Mouse (Mus musculus): Measurements from ENCODE around the gene Prkrip1. TPM values are rescaled to one million over a fixed set of nuclear protein-coding genes. Genes with fewer than 3 reads are reported as not detected.

Gene Prkrip1
- polyA plus RNA-seq (2016; fragmentation: Nextera tagmentation; extraction: Ambion mirVana): 66.0 and 75.4 TPM in 2 replicates

DNA sequence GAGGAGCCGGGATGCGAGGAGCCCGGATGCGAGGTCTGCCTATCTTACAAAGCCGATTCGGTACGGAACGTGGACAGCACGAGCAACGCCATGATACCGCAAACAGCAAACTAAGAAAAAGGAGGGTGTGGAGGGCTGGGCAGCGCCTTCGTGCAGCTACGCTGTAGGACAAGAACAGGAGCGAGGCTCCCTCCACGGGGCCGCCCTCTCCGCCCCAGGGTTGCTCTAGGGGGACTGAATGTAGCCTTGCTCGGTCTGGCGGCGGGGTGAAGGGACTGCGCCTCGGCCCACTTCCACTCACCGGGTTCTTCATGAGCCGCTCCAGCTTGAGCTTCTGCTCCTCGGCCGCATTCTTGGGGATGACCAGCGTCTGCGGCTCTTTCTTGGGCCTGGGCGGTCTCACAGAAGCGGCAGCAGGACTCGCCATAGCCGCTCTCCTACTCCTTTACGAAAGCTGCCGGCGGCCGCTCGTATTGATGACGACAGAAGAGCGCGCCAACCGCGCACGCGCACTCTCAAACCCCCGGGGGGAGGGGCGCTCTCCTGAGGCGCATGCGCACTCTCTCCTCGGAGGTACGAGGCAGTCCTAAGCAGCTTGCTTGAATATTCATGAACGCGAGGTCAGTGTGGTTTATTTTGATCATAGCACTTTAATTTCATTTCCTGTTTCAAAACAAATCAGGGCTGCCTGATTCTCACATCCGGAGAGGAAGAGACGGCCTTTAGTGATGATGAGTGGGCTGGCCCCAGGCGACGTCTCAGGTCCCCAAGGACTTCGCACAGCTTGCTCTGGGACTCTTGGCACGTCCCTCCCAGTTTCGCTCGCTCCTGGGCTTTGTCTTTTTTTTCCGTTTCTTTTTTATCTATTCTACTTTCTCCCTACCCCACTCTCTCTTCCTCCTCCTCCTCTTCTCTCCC, at the start of gene Prkrip1:
Gene Prkrip1 (minus strand): TSS at position 490 of the 918 bp plus-strand sequence.
- under 1% methylated on average over 62 of the region's 62 CpGs for WGBS

DNA sequence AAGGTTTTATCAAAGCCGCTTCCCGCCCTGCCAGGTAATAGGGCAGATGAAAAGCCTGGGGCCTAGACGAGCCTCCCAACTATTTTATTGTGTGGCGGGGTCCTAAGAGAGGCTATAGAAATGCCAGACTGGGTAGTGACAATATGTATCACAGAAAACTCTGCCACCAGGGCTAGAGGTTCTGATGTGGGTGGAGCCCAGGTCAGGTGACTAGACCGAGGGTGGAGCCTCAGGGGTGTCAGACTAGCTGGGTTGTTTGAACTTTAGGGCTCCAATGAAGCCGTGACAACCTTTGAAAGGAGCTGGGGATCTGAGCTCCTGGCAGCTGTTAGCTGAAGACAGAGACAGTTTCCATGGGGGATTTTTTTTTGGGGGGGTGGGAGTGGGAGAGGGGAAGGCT, 49.7 kb upstream of the Prkrip1 start:
- 60% methylated on average over 6 of the region's 6 CpGs for WGBS
- DNase-seq (ENCODE audit: low spot score): no peak
- H3K9me3 ChIP-seq (replicated peaks): no peaks in the 10 kb centered on the region

More for the DNA sequence above, at the start of gene Prkrip1:
- peaks cover 42% of the 10 kb centered on the region for H3K36me3 ChIP-seq
- peak within 1 kb of the TSS; percentile 94 for H3K4me3 ChIP-seq
- H3K27ac ChIP-seq: peak within 1 kb of the TSS; percentile 91
- H3K9me3 ChIP-seq (replicated peaks): no peaks in the 10 kb centered on the region
- peaks cover 20% of the 10 kb centered on the region for H3K4me1 ChIP-seq
- no peaks in the 10 kb centered on the region for H3K27me3 ChIP-seq (ENCODE audit: low read depth, poor library complexity, severe bottlenecking)
- DNase-seq (ENCODE audit: low spot score): peak; percentile 99

DNA sequence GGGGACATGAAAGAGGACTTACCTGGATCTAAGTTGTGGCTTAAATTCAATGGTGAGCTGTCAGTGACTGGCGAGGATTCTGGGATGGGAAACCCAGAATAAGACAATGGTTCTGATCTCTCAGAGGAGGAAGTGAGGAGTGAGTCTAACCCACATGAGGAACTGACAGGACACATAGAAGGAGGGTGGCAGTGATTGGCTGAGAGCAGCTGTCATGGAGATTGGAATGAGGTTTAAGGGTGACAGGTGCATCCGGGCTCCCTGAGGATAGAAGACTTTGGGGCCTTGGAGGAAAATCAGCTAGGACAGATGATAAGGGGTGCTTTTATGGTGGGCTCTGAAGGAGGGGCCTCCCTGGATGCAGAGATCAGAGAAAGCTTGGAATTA, 47.7 kb upstream of the Prkrip1 start, which contains the start of gene Sh2b2:
Gene Sh2b2 (minus strand): TSS at position 105 of the 387 bp plus-strand sequence.
- H3K4me1 ChIP-seq: peaks cover 43% of the 10 kb centered on the region
- WGBS: 88% methylated on average over 2 of the region's 2 CpGs
- no peaks in the 10 kb centered on the region for H3K9me3 ChIP-seq (replicated peaks)
- H3K4me3 ChIP-seq: peak within 1 kb of the TSS; percentile 72
- no peak for DNase-seq (ENCODE audit: low spot score)
- peaks cover 8% of the 10 kb centered on the region for H3K36me3 ChIP-seq
- no peaks in the 10 kb centered on the region for H3K27me3 ChIP-seq (ENCODE audit: low read depth, poor library complexity, severe bottlenecking)
- H3K27ac ChIP-seq: peak within 1 kb of the TSS; percentile 88

More for the DNA sequence above, 49.7 kb upstream of the Prkrip1 start:
- Histone ChIP-seq H3K36me3 (peaks cover 10% of the 10 kb centered on the region), H3K27ac (0 out of 2 replicates have a peak overlapping the region, but pooled peaks have one; percentile 30), H3K4me3 (no peak overlapping the region), H3K27me3 (ENCODE audit: low read depth, poor library complexity, severe bottlenecking) (no peaks in the 10 kb centered on the region), H3K4me1 (peaks cover 35% of the 10 kb centered on the region)

DNA sequence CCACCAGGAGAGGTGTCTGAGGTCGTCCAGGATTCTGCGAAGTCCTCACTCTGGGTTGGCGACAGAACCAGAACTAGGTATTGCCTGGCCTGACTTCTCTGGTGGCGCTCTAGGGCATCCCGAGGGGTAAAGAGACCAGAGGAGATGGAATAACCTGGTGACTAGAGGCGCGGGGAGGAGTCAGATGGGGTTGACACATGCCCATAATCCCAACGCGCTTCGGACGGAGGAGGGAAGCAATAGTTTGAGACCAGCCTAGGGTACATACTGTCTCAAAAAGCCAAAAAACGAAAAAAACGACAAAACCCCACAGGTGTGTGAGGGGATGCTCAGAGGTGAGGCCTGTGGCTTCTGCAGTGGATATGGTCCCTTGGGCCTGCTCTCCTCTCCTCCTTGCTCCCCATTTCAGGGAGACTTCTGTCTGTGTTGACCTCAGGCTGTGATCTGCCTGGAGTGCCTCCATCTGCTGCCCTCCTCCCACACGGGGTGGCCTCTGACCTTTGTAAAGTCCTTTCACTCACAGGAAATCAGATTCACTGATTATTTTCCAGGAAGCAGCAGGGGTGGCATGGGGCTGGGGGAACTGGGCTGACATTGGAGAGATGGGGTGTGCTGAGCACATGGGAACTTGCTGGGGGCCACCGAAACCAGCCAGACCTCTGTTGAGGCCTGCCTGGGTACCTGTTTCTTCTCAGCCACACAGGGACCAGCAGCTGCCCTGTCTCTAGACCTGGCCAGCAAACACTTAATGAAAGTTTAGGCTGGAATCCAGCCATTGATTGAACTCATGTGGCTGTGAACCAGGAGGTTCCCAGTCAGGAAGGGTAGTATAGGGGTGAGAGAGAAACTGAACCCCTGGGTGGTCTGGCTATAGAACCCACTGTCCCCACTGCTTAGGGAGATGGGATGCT, 47.0 kb upstream of the Prkrip1 start:
- H3K4me1 ChIP-seq: peaks cover 44% of the 10 kb centered on the region

DNA sequence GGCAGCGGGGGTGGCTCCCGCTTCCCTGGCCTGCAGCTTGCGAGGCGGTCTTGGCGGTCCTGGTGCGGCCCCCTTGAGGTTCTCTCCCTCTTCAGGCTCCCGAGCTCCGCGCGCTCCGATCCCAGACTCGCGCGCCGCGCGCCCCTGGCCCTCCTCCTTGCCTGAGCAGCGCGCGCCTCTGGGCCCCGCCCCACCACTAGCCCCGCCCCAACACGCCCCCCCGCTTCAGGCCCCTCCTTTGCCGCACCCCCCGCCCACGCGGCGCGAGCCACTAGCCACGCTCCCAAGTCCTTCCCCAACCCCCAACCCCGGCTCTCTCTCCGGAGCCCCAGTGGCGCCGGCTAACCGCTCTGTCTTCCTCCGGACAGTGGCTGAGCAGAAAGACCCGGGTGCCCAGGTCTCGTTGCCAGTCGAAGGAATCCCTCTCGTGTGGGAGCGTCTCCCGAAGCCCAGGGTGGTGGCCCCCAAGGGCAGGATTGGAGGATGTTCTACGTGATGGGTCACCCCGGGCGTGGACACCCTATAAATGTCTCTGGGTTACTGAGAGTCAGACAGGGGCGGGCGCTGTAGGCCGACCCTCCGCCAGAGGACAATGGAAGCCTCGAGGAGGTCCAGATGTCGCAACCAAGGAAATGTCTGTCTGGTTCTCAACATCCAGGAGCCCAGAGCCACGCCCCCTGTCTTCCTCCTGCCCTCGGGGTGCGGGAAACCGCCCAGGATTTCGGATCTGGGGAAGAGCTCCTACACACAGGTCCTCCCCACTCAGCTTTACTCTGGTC, 46.2 kb upstream of the Prkrip1 start:
- Histone ChIP-seq H3K4me3 (peak overlapping the region; percentile 72), H3K27ac (peak overlapping the region; percentile 88), H3K9me3 (replicated peaks) (no peaks in the 10 kb centered on the region), H3K36me3 (peaks cover under 1% of the 10 kb centered on the region; the same call in 1 of the 2 replicates), H3K27me3 (ENCODE audit: low read depth, poor library complexity, severe bottlenecking) (no peaks in the 10 kb centered on the region), H3K4me1 (peaks cover 51% of the 10 kb centered on the region)
- under 1% methylated on average over 57 of the region's 57 CpGs for WGBS
- DNase-seq (ENCODE audit: low spot score): peak; percentile 92

More for the DNA sequence above, 47.0 kb upstream of the Prkrip1 start:
- 10% methylated on average over 15 of the region's 15 CpGs for WGBS
- Histone ChIP-seq H3K27me3 (ENCODE audit: low read depth, poor library complexity, severe bottlenecking) (no peaks in the 10 kb centered on the region), H3K27ac (peak overlapping the region; percentile 88), H3K36me3 (peaks cover 6% of the 10 kb centered on the region), H3K4me3 (peak overlapping the region; percentile 72), H3K9me3 (replicated peaks) (no peaks in the 10 kb centered on the region)
- DNase-seq (ENCODE audit: low spot score): no peak

DNA sequence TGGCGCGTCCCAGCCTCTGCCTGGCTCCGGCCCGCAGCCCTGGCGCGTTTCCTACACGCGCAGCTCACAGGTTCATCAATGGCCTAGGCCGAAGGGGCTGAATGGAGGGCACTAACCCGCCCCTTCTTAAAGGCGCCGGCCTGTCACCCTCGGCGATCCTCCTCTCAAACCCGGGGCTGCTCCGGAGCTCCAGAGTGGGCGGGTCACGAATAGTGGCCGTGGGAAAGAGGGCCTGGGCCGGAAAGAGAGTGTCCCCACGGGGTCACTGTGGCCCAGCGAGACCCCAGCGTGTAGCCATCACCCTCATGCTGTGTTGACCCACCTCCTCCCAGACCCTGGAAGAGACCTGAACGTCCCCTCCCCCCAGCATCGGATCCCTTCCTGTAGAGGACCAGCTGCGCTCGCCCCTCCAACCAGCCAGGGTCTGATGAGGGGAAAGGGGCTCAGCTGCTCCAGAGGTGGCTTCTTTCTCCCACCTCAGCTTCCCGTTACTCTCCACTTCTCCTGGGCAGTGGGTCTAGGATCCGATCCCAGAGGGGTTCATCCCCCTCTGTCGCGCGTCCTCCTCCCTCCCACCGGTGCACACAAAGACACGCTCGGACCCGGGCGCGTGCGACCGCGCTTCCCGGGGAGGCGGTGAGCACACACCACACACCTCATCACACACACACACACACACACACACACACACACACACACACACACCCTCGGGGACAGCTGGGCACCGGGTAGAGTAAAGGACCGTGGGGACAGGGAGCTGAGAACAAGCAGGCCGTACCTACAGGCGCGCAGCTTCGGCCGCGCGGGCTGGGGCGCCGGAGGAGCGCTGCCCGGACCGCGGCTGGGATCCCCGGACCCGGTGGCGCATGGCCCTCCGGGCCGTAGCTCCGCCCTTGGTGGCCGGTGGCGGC, 45.3 kb upstream of the Prkrip1 start:
- Histone ChIP-seq H3K27ac (peak overlapping the region; percentile 88), H3K27me3 (ENCODE audit: low read depth, poor library complexity, severe bottlenecking) (no peaks in the 10 kb centered on the region), H3K36me3 (no peaks in the 10 kb centered on the region), H3K4me3 (peak overlapping the region; percentile 72), H3K9me3 (replicated peaks) (no peaks in the 10 kb centered on the region), H3K4me1 (peaks cover 51% of the 10 kb centered on the region)
- peak; percentile 75 for DNase-seq (ENCODE audit: low spot score)
- under 1% methylated on average over 67 of the region's 67 CpGs for WGBS

DNA sequence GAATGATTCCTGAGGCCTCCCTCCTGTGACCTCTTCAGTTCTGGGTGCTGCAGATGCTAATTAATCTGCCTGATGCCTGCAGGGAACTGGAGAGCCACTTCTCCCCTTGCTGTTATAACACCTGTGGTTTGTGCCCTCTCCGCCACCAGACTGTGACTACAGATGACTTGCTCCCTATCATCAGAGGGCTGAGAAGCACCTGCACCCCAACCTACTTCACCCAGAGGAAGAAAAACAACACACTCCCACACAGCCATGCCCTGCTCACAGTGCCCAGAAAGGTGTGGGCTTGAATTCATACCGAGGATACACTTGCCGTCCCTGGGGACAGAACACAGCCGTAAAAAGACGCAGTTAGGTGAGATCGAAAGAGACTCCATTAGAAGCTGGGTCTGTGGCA, 42.4 kb upstream of the Prkrip1 start:
- Histone ChIP-seq H3K27me3 (ENCODE audit: low read depth, poor library complexity, severe bottlenecking) (no peaks in the 10 kb centered on the region), H3K36me3 (no peaks in the 10 kb centered on the region), H3K9me3 (replicated peaks) (no peaks in the 10 kb centered on the region), H3K27ac (no peak overlapping the region), H3K4me1 (peaks cover 59% of the 10 kb centered on the region), H3K4me3 (no peak overlapping the region)
- no peak for DNase-seq (ENCODE audit: low spot score)
- 82% methylated on average over 6 of the region's 6 CpGs for WGBS

DNA sequence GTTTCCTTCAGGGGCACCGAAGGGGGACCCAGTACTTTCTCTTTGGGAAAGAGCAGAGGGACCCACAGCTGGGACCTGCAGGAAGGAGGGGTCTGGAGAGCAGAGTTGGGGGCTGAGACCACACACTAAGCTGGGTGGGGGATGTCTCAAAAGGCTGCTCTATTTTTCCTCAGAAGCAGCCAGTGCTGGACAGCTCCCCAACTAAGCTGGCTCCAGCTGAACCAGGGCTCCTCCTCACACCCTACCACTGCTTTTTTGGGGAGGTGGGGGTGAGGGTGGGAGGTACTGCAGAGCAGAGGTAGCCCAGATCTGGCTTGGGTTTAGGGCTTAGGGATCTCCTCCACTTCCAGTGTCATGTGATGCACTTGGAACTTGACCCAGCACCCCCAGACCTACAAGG, 41.6 kb upstream of the Prkrip1 start:
- Histone ChIP-seq H3K36me3 (no peaks in the 10 kb centered on the region), H3K27ac (no peak overlapping the region), H3K4me1 (peaks cover 51% of the 10 kb centered on the region), H3K4me3 (no peak overlapping the region), H3K27me3 (ENCODE audit: low read depth, poor library complexity, severe bottlenecking) (no peaks in the 10 kb centered on the region), H3K9me3 (replicated peaks) (no peaks in the 10 kb centered on the region)
- 64% methylated on average over 1 of the region's 1 CpGs for WGBS
- peak; percentile 40 for DNase-seq (ENCODE audit: low spot score)

DNA sequence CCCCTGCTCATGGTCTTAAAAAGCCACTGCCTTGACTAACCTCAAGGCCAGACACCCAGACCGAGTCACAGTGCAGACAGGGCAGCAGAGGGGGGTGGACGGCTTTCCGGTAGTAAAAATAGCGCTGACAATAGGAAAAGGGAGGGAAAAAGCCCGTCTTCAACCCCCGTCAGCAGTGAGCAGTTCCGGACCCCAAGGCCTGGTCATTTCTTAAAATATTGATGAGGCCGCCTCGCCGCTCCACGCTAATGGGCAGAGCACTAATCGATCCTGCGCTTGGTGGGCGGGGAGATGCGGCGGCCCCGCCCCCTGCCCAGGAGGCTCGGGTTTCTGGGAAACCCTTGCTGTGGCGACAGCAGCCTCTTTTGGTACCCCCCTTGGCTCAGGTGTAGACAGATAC, 38.8 kb upstream of the Prkrip1 start:
- Histone ChIP-seq H3K27ac (no peak overlapping the region), H3K4me1 (peaks cover 34% of the 10 kb centered on the region), H3K36me3 (no peaks in the 10 kb centered on the region), H3K9me3 (replicated peaks) (no peaks in the 10 kb centered on the region), H3K27me3 (ENCODE audit: low read depth, poor library complexity, severe bottlenecking) (peaks cover 22% of the 10 kb centered on the region), H3K4me3 (peak overlapping the region; percentile 46)
- under 1% methylated on average over 19 of the region's 19 CpGs for WGBS
- DNase-seq (ENCODE audit: low spot score): peak; percentile 51

DNA sequence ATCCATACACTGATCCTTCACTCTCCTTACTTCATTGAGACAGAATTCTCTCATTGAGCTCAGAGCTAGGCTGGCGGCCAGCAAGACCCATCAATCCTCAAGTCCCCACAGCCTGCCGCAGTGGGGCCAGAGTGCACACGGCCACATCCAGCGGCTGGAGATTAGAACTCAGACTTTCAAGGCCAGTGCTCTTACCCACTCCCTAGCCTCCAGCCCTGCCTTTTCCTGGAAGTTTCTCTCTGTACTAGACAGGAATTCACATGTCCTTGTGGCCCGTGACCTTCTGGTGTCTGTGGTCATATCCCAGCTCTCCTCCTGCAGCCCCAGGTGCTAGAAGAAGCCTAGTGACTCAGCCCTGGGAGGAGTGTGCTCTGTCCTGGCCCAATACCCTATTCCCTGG, 37.8 kb upstream of the Prkrip1 start:
- H3K9me3 ChIP-seq (replicated peaks): no peaks in the 10 kb centered on the region
- no peak for DNase-seq (ENCODE audit: low spot score)
- H3K4me1 ChIP-seq: peaks cover 36% of the 10 kb centered on the region
- no peak overlapping the region for H3K4me3 ChIP-seq
- H3K27ac ChIP-seq: no peak overlapping the region
- H3K36me3 ChIP-seq: peaks cover 6% of the 10 kb centered on the region
- 79% methylated on average over 5 of the region's 5 CpGs for WGBS
- peaks cover 32% of the 10 kb centered on the region for H3K27me3 ChIP-seq (ENCODE audit: low read depth, poor library complexity, severe bottlenecking)

DNA sequence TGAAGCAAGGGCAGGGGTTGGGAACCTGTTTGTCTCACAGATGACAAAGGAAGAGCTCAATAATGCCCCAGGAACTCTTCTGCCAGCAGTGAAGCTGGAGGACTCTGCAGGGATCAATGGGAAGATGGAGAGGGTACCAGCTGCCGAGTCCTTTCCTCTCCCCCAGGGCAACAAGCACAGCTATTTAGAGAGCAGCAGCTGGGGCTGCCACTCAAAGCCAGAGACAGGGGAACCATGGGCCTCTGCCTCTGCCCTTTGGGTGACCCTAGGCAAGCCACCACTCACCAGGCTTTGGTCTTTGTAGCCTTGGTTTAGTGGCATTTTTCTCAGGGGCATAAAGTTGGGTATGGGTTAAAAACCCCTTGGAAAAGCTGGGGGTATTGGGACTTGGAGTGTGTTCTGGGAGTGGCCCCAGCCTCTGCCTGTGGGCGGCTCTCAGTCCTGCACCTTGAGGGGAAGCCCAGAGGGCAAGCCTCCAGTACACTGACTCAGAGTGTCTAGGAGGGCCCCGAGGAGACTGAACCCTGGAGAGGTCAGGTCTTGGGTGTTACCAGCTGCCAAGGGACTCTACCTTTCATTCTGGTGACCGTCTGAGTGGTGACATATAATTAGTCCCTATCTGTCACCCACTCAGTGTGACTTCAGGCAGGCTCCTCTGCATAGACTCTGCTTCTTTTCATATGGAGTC, 31.7 kb upstream of the Prkrip1 start:
- no peak overlapping the region for H3K27ac ChIP-seq
- H3K4me1 ChIP-seq: peaks cover 19% of the 10 kb centered on the region
- DNase-seq (ENCODE audit: low spot score): no peak
- H3K9me3 ChIP-seq (replicated peaks): no peaks in the 10 kb centered on the region
- peaks cover 59% of the 10 kb centered on the region for H3K36me3 ChIP-seq
- no peak overlapping the region for H3K4me3 ChIP-seq
- peaks cover 39% of the 10 kb centered on the region for H3K27me3 ChIP-seq (ENCODE audit: low read depth, poor library complexity, severe bottlenecking)
- 59% methylated on average over 4 of the region's 4 CpGs for WGBS

Measured in limb, embryonic 10.5 days (tissue).